Mouse (Mus musculus): ENCODE data around the gene Bcdin3d.

DNA sequence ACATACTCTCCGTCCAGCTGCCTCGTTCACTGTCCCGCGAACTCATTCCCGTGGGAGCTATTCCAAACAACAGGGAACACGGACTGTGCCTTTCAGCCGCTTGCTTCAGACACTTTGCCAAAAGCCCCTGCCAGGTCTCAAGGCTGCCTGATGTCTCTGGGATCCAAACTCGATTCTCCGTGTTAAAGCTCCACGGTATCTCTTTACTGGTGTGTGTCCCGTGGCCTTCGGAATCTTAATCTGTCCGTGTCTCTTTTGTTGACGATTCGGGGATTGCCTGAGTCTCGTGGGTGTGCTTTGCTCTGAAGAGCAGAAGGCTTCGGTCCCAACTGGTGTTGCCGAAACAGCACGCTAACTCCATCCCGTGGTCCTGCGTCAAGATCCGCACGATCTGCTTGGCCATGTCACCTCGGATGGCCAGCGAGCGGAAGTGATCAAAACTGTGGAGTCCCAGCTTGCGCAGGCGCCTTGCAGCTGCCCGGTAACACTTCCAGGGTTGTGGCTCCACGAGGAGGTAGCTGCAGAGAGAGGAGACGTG, 4.2 kb downstream of the Bcdin3d start:
- TF ChIP-seq CTCF (IDR thresholded peaks at IDR 0.05; ENCODE audit: borderline replicate concordance, extremely low read depth, insufficient read depth, insufficient read length), result no peak
- no peak for TF ChIP-seq POLR2A (IDR thresholded peaks at IDR 0.05; ENCODE audit: borderline replicate concordance, extremely low read depth, insufficient read depth, insufficient read length, poor library complexity, severe bottlenecking)

Measured in brain, embryonic 14.5 days (tissue).